Mouse (Mus musculus) CH12.LX (cell line): ENCODE measurements around the gene Osgin1.

Source experiments
- CTCF ChIP-seq, 2 experiments: IDR thresholded peaks in 1 of 2; conservative IDR thresholded peaks in 1 of 2; 2 replicates each; pipeline ENCODE4 v1.5.1; 2011 to 2012; ENCODE audit warnings: low read depth in 2 of 2, low read length in 2 of 2, improper control_type of control experiment in 1 of 2, inconsistent platforms in 1 of 2, mild to moderate bottlenecking in 1 of 2, moderate library complexity in 1 of 2
- MEF2A ChIP-seq: IDR thresholded peaks from 2 replicates; pipeline ENCODE4 v1.6.1; 2014; ENCODE audit warnings: low read depth, mild to moderate bottlenecking, inconsistent platforms, low read length, improper control_type of control experiment, borderline replicate concordance
- MYC ChIP-seq: IDR thresholded peaks from 2 replicates; pipeline ENCODE4 v1.6.1; 2011; ENCODE audit warnings: low read depth, mild to moderate bottlenecking, improper control_type of control experiment, low read length
- POLR2A ChIP-seq: IDR thresholded peaks from 2 replicates; pipeline ENCODE4 v1.6.1; 2011; ENCODE audit warnings: low read depth, mild to moderate bottlenecking, improper control_type of control experiment, low read length
- RAD21 ChIP-seq: IDR thresholded peaks from 2 replicates; pipeline ENCODE4 v1.6.1; 2011; ENCODE audit warnings: low read depth, mild to moderate bottlenecking, low read length, improper control_type of control experiment, moderate library complexity
- SMC3 ChIP-seq: IDR thresholded peaks from 2 replicates; pipeline ENCODE4 v1.6.1; 2011; ENCODE audit warnings: low read depth, low read length, improper control_type of control experiment
- TBP ChIP-seq: conservative IDR thresholded peaks from 2 replicates; pipeline ENCODE4 v1.6.1; 2011; ENCODE audit warnings: low read depth, low read length, improper control_type of control experiment
- ZNF384 ChIP-seq: IDR thresholded peaks from 2 replicates; pipeline ENCODE4 v1.6.1; 2012; ENCODE audit warnings: low read depth, low read length, improper control_type of control experiment, inconsistent platforms

DNA sequence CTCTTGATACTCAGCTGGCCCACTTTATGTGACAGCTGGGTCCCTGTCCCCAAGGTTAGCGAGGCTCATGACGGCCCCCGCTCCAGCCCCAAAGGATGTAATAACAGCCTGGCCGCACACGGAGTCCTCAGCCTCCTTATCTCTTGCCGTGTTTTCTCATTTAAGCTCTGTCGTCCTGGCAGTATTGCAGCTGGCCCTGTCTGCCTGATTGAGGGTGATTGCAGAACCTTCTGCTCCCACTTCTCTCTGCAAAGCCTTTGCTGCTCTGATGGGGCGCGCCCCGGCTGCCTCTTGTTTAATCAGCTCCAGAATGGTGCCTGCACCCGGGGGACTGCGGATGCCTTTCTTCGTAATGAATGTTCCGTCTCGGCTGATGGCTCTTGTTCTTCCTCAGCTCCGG, 25.8 kb downstream of the Osgin1 start:
- TF ChIP-seq CTCF (conservative IDR thresholded peaks at IDR 0.05 in 1 of 2, IDR thresholded peaks at IDR 0.05 in 1 of 2; ENCODE audit: low read depth in 2 of 2, low read length in 2 of 2) (no peak), ZNF384 (no peak), TBP (no peak), SMC3 (no peak), POLR2A (no peak), MEF2A (no peak), MYC (no peak), RAD21 (no peak)
